Mouse (Mus musculus) limb, embryonic 10.5 days (tissue): ENCODE measurements at regions not wholly inside any gene's neighbourhood (a gene's known extent, or its start where the extent isn't known, plus 50 kb on each side); places are given as distances from the start of the nearest gene placed in this dataset.

Experiments used
- DNase-seq: peaks from one replicate; pipeline ENCODE4 v3.0.0-alpha.2; 2017; ENCODE audit warnings: low spot score
- H3K27ac ChIP-seq: fragments of 300-500 bp; sonication (generic); 2 replicates; pipeline ENCODE4 v1.5.1; 2016; ENCODE audit warnings: mild to moderate bottlenecking
- H3K27me3 ChIP-seq: fragments of 300-500 bp; sonication (generic); 2 replicates; pipeline ENCODE4 v1.6.1; 2016; ENCODE audit warnings: low read depth, mild to moderate bottlenecking; ENCODE audit not compliant: poor library complexity, severe bottlenecking
- H3K36me3 ChIP-seq: fragments of 300-500 bp; sonication (generic); 2 replicates; pipeline ENCODE4 v1.6.1; 2016; ENCODE audit warnings: mild to moderate bottlenecking, moderate library complexity
- H3K4me1 ChIP-seq: fragments of 300-500 bp; sonication (generic); 2 replicates; pipeline ENCODE4 v1.6.1; 2016
- H3K4me3 ChIP-seq: fragments of 300-500 bp; sonication (generic); 2 replicates; pipeline ENCODE4 v1.5.1; 2016; ENCODE audit warnings: mild to moderate bottlenecking, moderate library complexity
- H3K9me3 ChIP-seq: fragments of 300-500 bp; sonication (generic); replicated peaks from 2 replicates; pipeline ENCODE4 v1.6.1; 2016; ENCODE audit warnings: mild to moderate bottlenecking
- WGBS: fragments of 180-500 bp; shearing (Covaris S2); methylation state at CpG from one replicate; pipeline ENCODE4 v1.1.7; 2016; 5-methylcytosine and 5-hydroxymethylcytosine counted together

DNA sequence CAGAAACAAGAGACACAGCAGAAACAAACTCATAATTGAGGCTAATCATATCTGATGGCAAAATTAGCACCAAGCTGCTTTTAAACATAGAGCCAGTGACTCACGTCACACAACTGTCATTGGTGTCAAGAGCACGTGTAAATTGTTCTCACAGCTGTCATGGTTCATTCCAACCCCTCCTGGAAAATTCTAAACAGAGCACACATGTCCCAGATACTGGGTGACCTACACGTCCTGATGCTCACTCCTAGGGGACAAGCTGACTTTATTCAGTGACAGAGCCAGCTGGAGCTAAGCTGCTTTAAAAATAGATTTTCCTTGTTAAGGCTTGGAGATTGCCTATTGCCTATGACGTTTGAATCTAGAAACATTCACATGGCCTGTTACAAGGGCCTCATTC is 304.1 kb downstream of the 1500009L16Rik start:
- no peak overlapping the region for H3K27ac ChIP-seq
- H3K4me1 ChIP-seq = peaks cover under 1% of the 10 kb centered on the region; the same call in 1 of the 2 replicates
- no peaks in the 10 kb centered on the region for H3K36me3 ChIP-seq
- H3K4me3 ChIP-seq = no peak overlapping the region
- no peaks in the 10 kb centered on the region for H3K27me3 ChIP-seq
- H3K9me3 ChIP-seq = no peaks in the 10 kb centered on the region
- DNase-seq = no peak
- WGBS = 76% methylated on average over 4 of the region's 4 CpGs

DNA sequence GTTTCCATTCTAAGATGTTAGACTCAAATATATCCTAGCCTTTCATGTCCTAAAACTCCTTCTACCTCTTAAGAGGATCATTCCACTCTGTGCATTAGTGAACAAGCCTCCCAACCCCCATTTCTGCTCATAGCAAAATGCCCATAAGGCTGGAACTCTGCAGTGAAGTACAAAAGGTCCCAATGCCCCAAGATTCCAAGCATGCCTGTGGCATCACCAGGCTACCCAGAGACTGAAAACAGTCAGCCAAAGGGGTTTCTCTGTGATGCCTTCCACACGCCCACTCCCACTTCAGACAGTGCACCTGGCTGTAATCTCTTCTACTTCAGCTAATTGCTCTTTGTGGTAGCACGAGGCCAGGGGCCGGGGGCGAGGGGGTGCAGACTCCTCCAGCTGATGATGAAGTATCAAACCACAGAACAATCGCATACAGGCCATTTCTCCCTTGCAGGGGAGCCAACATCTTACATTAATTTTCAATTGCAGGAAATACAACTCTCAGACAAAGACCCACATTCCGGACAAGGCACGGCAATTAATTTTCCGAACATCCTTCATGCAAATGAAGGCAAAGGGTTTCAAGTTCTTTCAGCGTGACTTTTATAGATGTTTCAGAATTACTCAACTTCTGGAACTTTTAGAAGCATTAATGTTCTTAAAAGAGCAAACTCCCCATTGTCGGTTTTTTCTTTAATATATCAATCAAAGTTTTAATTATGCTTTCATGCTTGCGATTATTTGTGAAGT is 313.6 kb downstream of the 1500009L16Rik start:
- Histone ChIP-seq H3K9me3 (no peaks in the 10 kb centered on the region), H3K27me3 (no peaks in the 10 kb centered on the region), H3K4me3 (no peak overlapping the region), H3K27ac (no peak overlapping the region), H3K4me1 (0 out of 2 replicates have a peak, but pooled peaks cover 3% of the 10 kb centered on the region), H3K36me3 (no peaks in the 10 kb centered on the region)
- WGBS = 86% methylated on average over 11 of the region's 11 CpGs
- no peak for DNase-seq

DNA sequence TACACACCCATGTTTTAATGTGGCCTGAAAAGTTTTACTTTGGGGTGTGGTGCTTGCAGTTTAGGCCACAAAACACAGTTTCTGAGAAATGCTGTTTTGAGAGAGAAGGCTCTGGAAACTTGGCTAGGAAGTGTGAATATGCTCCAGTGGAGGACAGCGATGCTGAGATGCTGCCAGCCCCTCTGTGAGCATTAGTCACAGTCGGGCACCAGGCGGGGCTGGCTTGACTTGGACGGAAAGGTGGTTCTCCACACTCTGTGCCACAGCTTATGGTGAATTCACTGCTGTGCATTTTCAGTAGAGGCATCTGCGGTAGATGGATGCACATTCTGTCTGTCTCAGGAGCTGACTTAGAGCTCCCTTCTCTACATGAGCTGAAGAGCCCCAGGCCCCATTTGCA is 326.0 kb downstream of the 1500009L16Rik start:
- H3K27me3 ChIP-seq = no peaks in the 10 kb centered on the region
- DNase-seq = no peak
- H3K36me3 ChIP-seq = no peaks in the 10 kb centered on the region
- WGBS = 86% methylated on average over 5 of the region's 5 CpGs
- H3K4me3 ChIP-seq = no peak overlapping the region
- no peaks in the 10 kb centered on the region for H3K9me3 ChIP-seq
- H3K27ac ChIP-seq = no peak overlapping the region
- H3K4me1 ChIP-seq = no peaks in the 10 kb centered on the region

DNA sequence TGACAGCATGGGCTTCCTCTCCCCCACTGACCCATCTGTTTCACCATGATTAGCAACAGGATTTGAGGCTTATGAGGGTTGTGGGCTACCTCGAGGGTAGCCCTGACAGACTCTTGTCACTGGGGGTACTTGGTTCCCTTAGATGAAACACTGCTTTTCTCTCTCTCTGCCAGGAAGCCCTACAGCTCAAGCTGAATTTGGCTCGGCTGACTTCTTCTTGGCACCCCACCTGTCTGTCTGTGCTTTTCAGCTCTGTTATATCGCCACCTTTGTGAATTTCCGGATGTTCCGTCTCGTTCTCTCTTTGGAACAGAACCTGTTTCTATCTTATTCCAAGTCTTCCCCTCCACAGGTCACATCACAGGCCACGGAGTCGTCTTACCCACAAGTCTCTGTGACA is 330.0 kb downstream of the 1500009L16Rik start:
- 86% methylated on average over 8 of the region's 8 CpGs for WGBS
- no peaks in the 10 kb centered on the region for H3K9me3 ChIP-seq
- no peak overlapping the region for H3K4me3 ChIP-seq
- H3K36me3 ChIP-seq = no peaks in the 10 kb centered on the region
- DNase-seq = no peak
- no peaks in the 10 kb centered on the region for H3K27me3 ChIP-seq
- 0 out of 2 replicates have a peak, but pooled peaks cover 11% of the 10 kb centered on the region for H3K4me1 ChIP-seq
- H3K27ac ChIP-seq = no peak overlapping the region

DNA sequence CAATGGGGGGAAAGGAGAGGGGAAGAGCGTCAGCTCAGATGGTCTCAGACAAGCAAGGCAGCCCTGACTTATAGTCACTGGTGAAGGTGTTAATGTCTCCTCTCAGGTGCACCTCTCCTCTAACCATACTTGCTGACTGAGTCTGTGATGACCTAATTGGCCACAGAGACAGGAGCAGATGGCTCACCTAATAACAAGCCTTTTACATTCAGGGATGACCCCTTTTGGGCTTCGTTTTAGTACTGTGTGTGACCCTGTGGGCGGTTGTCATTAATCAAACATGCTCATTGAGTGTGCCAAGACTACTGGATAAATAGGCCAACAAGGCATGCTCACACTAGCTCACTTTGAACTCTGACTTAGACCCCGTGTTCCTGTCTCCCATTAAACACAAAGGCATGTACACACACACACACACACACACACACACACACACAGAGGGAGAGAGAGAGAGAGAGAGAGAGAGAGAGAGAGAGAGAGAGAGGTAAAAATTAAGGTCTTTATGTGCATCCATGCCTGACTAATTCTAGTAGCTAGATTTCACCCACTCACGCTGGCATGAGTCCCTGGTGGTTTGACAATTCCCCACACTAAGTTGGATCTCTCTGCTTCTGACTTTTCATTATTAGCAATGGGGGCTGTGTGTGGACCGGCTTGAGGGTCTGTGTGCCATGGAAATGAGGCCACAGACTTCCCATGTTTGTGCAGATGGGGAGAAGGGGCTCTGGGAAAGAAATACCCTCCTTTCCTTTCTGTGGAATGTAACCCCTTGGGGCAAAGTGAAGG is 332.1 kb downstream of the 1500009L16Rik start:
- no peak for DNase-seq
- Histone ChIP-seq H3K9me3 (no peaks in the 10 kb centered on the region), H3K4me1 (peaks cover 15% of the 10 kb centered on the region), H3K4me3 (no peak overlapping the region), H3K27ac (0 out of 2 replicates have a peak overlapping the region, but pooled peaks have one; percentile 30), H3K27me3 (no peaks in the 10 kb centered on the region), H3K36me3 (no peaks in the 10 kb centered on the region)
- WGBS = 64% methylated on average over 6 of the region's 6 CpGs

DNA sequence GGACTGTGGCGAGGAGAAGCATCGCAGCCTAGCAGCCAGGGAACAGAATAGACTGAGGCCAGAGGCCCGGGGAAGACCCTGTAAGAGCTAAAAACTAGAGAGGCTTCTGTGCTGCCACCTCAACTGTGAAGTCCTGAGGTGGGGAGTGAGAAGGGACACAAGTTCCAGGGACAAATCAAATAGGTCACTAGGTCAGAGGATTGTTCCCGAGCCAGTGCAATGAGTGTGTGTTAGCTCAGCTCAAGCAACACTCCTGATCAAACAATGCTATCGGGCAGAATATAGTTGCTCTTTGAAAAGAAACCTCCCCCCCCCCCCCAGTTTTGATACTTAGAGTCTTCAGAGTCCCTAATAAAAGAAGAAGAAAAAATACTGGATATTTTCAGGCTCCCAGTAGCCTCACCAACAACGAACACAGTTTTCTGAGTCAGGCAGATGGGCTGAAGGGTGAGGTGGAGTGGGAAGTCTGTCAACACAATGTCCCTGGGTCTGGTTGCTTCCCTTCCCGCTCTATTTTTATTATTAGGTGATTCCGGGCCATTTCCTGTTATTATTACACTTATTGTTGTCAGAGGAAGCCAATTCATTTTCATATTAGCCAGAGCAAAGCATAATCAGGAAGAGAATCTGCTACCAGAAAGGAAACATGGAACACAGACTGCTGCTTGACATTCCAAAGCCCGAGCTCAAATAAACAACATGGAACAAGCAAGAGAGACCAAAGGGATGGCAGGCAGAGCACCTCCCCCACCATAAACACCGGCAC is 332.9 kb downstream of the 1500009L16Rik start:
- Histone ChIP-seq H3K27ac (peak overlapping the region; percentile 30; the same call in 1 of the 2 replicates), H3K4me1 (peaks cover 23% of the 10 kb centered on the region), H3K9me3 (no peaks in the 10 kb centered on the region), H3K27me3 (no peaks in the 10 kb centered on the region), H3K36me3 (no peaks in the 10 kb centered on the region), H3K4me3 (no peak overlapping the region)
- WGBS = 82% methylated on average over 10 of the region's 10 CpGs
- DNase-seq = no peak

DNA sequence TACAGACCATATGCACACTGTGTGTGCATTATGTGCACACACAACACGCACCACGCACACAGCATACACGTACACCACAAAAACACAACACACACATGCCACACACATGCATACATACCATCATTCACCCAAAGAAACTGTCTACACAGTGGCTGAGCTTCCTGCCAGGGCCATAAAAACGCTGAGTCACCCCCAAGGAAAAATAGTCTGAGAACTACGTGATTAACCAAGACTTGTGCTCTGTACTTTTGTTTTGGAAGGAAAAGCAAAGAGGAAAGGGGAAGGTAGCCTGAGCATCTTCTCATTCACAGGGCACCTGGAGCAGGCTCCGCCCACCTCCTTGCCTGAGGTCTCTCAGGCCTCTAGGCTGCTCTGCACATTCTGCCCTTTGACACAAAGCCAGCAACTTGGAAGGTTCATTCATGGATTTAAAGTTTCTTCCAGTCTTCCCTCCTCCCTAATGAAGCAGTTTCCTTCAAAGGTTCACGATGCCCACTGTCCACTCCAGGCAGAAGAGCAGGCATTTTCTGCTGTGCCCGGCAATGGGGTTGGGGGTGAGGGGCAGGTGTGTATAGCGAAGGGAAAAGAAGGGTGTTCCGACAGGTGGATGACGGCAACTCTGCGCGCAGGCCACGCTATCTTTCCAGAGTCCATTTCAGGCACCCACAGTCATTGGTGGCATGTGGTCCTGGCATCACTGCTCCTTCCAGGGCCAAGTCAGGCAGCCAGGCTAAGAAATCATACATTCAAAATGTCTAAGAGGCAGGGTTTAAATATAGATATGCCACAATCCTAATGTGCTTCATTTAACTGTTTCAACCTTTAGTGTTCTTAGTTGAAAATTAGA is 333.9 kb downstream of the 1500009L16Rik start:
- Histone ChIP-seq H3K27ac (no peak overlapping the region), H3K4me3 (no peak overlapping the region), H3K27me3 (no peaks in the 10 kb centered on the region), H3K36me3 (no peaks in the 10 kb centered on the region), H3K4me1 (peaks cover 29% of the 10 kb centered on the region), H3K9me3 (no peaks in the 10 kb centered on the region)
- 89% methylated on average over 14 of the region's 14 CpGs for WGBS
- no peak for DNase-seq

- H3K9me3 ChIP-seq = no peaks in the 10 kb centered on the region
- peaks cover 29% of the 10 kb centered on the region for H3K4me1 ChIP-seq
- no peak overlapping the region for H3K4me3 ChIP-seq
- no peak for DNase-seq
- H3K36me3 ChIP-seq = no peaks in the 10 kb centered on the region
- no peak overlapping the region for H3K27ac ChIP-seq
- no peaks in the 10 kb centered on the region for H3K27me3 ChIP-seq
- WGBS = 97% methylated on average over 2 of the region's 2 CpGs
Observed at GRCm38 (mm10) chr10:84058301-84058700, 335.6 kb downstream of the 1500009L16Rik start.

DNA sequence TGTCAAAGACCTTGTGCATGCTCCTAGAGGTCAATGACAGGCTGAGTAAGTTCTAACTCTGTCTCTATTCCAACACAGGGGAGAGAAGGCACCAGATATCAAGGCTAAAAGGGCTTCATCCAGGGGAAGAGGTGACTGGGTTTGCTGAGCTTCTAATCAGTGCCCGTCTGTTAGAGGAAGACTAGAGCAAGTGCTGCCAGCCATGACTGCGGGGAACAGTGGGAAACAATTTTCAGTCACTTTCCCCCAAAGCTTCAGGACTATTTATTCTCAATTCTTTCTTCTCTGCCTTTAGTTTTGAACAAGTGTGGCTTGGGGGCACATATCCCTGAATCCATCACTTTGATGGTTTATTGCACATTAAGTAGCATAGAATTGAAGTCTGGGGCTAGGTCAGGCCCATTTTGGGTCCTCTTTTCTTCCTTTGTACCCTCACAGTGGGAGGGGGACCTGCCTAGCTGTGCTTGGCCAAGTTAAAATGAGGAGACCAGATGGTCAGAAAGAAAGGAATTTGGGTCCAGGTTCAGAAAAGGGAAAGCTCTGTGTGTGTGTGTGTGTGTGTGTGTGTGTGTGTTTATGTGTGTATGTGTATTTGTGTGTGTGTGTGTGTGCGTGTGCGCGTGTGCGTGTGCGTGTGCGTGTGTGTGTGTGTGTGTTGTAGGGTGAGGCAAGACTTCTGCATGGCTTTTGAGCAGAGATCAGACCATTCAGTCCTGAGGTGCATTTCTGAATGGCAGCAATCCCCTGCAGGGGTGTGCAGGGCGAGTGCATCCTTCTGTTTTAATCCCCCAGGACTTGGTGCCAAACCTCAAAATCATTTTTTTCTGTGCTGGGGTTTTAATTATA is 337.2 kb downstream of the 1500009L16Rik start:
- Histone ChIP-seq H3K36me3 (no peaks in the 10 kb centered on the region), H3K4me3 (no peak overlapping the region), H3K4me1 (peaks cover 29% of the 10 kb centered on the region), H3K9me3 (no peaks in the 10 kb centered on the region), H3K27me3 (no peaks in the 10 kb centered on the region), H3K27ac (peak overlapping the region; percentile 62; the same call in 1 of the 2 replicates)
- 79% methylated on average over 9 of the region's 9 CpGs for WGBS
- no peak for DNase-seq

GRCm38 (mm10) chr10:84060492-84061218 is 338.0 kb downstream of the 1500009L16Rik start:
- 41% methylated on average over 7 of the region's 7 CpGs for WGBS
- Histone ChIP-seq H3K9me3 (no peaks in the 10 kb centered on the region), H3K4me1 (peaks cover 24% of the 10 kb centered on the region), H3K27ac (peak overlapping the region; percentile 62), H3K27me3 (no peaks in the 10 kb centered on the region), H3K4me3 (no peak overlapping the region), H3K36me3 (no peaks in the 10 kb centered on the region)
- peak; percentile 38 for DNase-seq

GRCm38 (mm10) chr10:84067052-84067650 is 344.5 kb downstream of the 1500009L16Rik start:
- no peak overlapping the region for H3K4me3 ChIP-seq
- no peaks in the 10 kb centered on the region for H3K27me3 ChIP-seq
- no peaks in the 10 kb centered on the region for H3K4me1 ChIP-seq
- 88% methylated on average over 4 of the region's 4 CpGs for WGBS
- H3K9me3 ChIP-seq = no peaks in the 10 kb centered on the region
- H3K36me3 ChIP-seq = no peaks in the 10 kb centered on the region
- DNase-seq = no peak
- H3K27ac ChIP-seq = no peak overlapping the region
